Mouse (Mus musculus): ENCODE results near the gene Zdhhc6.

DNA sequence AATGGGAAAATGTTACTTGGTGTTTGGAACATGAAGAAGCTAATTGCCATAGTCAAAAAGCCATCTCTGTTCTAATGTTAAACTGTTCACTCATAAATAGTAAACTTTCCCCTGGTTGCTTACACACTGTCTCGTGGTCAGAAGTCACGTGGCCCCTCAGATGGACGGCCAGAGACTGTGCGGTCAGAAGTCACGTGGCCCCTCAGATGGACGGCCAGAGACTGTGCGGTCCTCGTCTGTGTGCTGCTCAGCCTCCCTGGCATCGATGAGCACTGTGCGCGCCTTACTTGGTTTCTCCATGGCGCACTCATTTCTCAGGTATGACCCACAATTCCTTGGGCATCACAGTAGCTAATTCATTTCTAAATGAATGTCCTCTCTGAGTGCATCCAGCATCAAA lies 20.6 kb upstream of the Zdhhc6 start:
- TF ChIP-seq ZNF384 (IDR thresholded peaks at IDR 0.05; ENCODE audit: low read depth, low read length) (no peak), CHD2 (IDR thresholded peaks at IDR 0.05; ENCODE audit: low read depth, low read length) (no peak), HCFC1 (IDR thresholded peaks at IDR 0.05; ENCODE audit: borderline replicate concordance, insufficient read depth, low read length) (no peak), MAFK (IDR thresholded peaks at IDR 0.05; ENCODE audit: insufficient read depth, low read depth, low read length) (no peak), ZC3H11A (IDR thresholded peaks at IDR 0.05; ENCODE audit: borderline replicate concordance, low read depth, low read length) (no peak)

Measured in ES-E14 (cell line).